Mouse (Mus musculus) embryo, embryonic 11 days (tissue): ENCODE measurements at regions not wholly inside any gene's neighbourhood (a gene's known extent, or its start where the extent isn't known, plus 50 kb on each side); places are given as distances from the start of the nearest gene placed in this dataset.

Experiments used
- DNase-seq: peaks from one replicate; pipeline ENCODE4 v3.0.0-alpha.2; 2015

- DNase-seq = no peak
Observed at GRCm38 (mm10) chr17:44420098-44421070, 232.0 kb downstream of the Clic5 start.

GRCm38 (mm10) chr17:44422161-44422560, 233.8 kb downstream of the Clic5 start:
- no peak for DNase-seq

GRCm38 (mm10) chr17:44422865-44423264, 234.5 kb downstream of the Clic5 start:
- no peak for DNase-seq

- no peak for DNase-seq
Observed at GRCm38 (mm10) chr17:44423471-44423985, 235.1 kb downstream of the Clic5 start.

- peak; percentile 58 for DNase-seq
Observed at GRCm38 (mm10) chr17:44432524-44433295, 244.3 kb downstream of the Clic5 start.

GRCm38 (mm10) chr17:44433296-44433653, 244.9 kb downstream of the Clic5 start:
- DNase-seq = no peak

GRCm38 (mm10) chr17:44436536-44437043, 248.2 kb downstream of the Clic5 start:
- no peak for DNase-seq

- no peak for DNase-seq
Observed at GRCm38 (mm10) chr17:44438526-44438925, 250.1 kb downstream of the Clic5 start.

- peak; percentile 34 for DNase-seq
Observed at GRCm38 (mm10) chr17:44443460-44443859, 255.1 kb downstream of the Clic5 start.

GRCm38 (mm10) chr17:44445361-44445760, 257.0 kb downstream of the Clic5 start:
- no peak for DNase-seq
